Mouse (Mus musculus) myocyte (in vitro differentiated cells): Measurements from ENCODE around the gene Cyp17a1. TPM values are rescaled to one million over a fixed set of nuclear protein-coding genes. Genes with fewer than 3 reads are reported as not detected.
A peak's percentile ranks its signal among the peaks of the same experiment; 100 is the strongest.

Source experiments
- H3K27me3 ChIP-seq: one replicate; pipeline ENCODE4 v1.6.1; 2011; ENCODE audit not compliant: control insufficient read depth, insufficient read depth, insufficient read length
- H3K36me3 ChIP-seq: one replicate; pipeline ENCODE4 v1.6.1; 2011; ENCODE audit not compliant: control insufficient read depth, insufficient read depth
- H3K4me2 ChIP-seq: one replicate; pipeline ENCODE4 v1.6.1; 2011; ENCODE audit warnings: low read depth, control low read depth
- H3K4me3 ChIP-seq: one replicate; pipeline ENCODE4 v1.5.1; 2011; ENCODE audit warnings: mild to moderate bottlenecking, control low read depth, moderate library complexity
- H3K79me2 ChIP-seq: one replicate; pipeline ENCODE4 v1.6.1; 2011; ENCODE audit not compliant: control insufficient read depth, insufficient read depth
- H3ac ChIP-seq: one replicate; pipeline ENCODE4 v1.6.1; 2011; ENCODE audit not compliant: control insufficient read depth, insufficient read length
- CEBPB ChIP-seq: IDR thresholded peaks from 2 replicates; pipeline ENCODE4 v1.6.1; 2011; ENCODE audit warnings: mild to moderate bottlenecking, moderate library complexity; ENCODE audit not compliant: poor library complexity, insufficient read depth, severe bottlenecking
- E2F4 ChIP-seq: IDR thresholded peaks from one replicate; pipeline ENCODE4 v1.6.1; 2011; ENCODE audit warnings: mild to moderate bottlenecking, control low read depth, moderate library complexity; ENCODE audit not compliant: insufficient read depth
- MAX ChIP-seq: IDR thresholded peaks from one replicate; pipeline ENCODE4 v1.6.1; 2011; ENCODE audit warnings: low read depth, mild to moderate bottlenecking, control low read depth
- MYOD1 ChIP-seq, 3 experiments: IDR thresholded peaks; one replicate each; pipeline ENCODE4 v1.6.1; 2011; ENCODE audit warnings: control low read depth in 2 of 3, low read depth in 2 of 3, mild to moderate bottlenecking in 2 of 3, moderate library complexity in 1 of 3; ENCODE audit not compliant: insufficient read length in 2 of 3, control insufficient read depth in 1 of 3
- MYOG ChIP-seq, 3 experiments: IDR thresholded peaks; one replicate each; pipeline ENCODE4 v1.6.1; 2011; ENCODE audit warnings: control low read depth in 2 of 3, low read depth in 2 of 3, mild to moderate bottlenecking in 2 of 3; ENCODE audit not compliant: insufficient read length in 2 of 3, control insufficient read depth in 1 of 3, insufficient read depth in 1 of 3
- POLR2A ChIP-seq: IDR thresholded peaks from one replicate; pipeline ENCODE4 v1.6.1; 2011; ENCODE audit warnings: low read depth, mild to moderate bottlenecking, control low read depth, moderate library complexity; ENCODE audit not compliant: insufficient read length
- POLR2AphosphoS2 ChIP-seq: IDR thresholded peaks from one replicate; pipeline ENCODE4 v1.6.1; 2011; ENCODE audit warnings: low read depth, control low read depth; ENCODE audit not compliant: insufficient read length
- REST ChIP-seq: IDR thresholded peaks from one replicate; pipeline ENCODE4 v1.6.1; 2011; ENCODE audit warnings: mild to moderate bottlenecking, control low read depth, moderate library complexity; ENCODE audit not compliant: insufficient read depth, insufficient read length
- SRF ChIP-seq: IDR thresholded peaks from one replicate; pipeline ENCODE4 v1.6.1; 2011; ENCODE audit warnings: low read depth; ENCODE audit not compliant: control insufficient read depth, insufficient read length
- TCF12 ChIP-seq: IDR thresholded peaks from one replicate; pipeline ENCODE4 v1.6.1; 2011; ENCODE audit warnings: mild to moderate bottlenecking, control low read depth; ENCODE audit not compliant: poor library complexity, insufficient read depth, severe bottlenecking
- TCF3 ChIP-seq: IDR thresholded peaks from one replicate; pipeline ENCODE4 v1.6.1; 2011; ENCODE audit warnings: low read depth, control low read depth; ENCODE audit not compliant: insufficient read length
- USF1 ChIP-seq: IDR thresholded peaks from one replicate; pipeline ENCODE4 v1.6.1; 2011; ENCODE audit warnings: low read depth, mild to moderate bottlenecking, control low read depth, moderate library complexity
- polyA plus RNA-seq: library from polyadenylated mRNA; unstranded; fragments of >200 nt; fragmentation: generic; extraction: Trizol; gene quantifications from one replicate; pipeline ENCODE4 v1.2.1, GENCODE M21; 2012; ENCODE audit warnings: missing spikeins

Cyp17a1 gene
- polyA plus RNA-seq, 1 experiment, result not detected

DNA sequence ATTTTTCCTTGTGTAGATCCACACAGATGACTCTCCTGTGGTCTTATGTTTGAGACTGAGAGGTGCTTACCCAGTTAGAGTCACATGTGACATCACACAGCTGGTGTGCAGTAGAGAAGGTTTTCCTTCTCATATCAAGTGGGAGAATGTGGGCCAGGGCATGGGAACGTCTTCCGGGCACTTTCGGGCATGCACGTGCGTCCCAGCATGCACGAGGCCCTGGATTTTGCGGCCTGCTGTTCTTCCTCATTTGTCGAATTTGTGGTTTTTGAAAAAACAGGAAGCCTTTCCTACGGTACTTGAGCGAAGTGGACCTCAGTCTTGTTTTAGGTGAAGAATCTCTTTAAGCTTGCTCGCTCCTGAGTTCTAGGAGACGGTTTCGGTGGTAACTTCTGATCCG lies 24.4 kb downstream of the Cyp17a1 start:
- no peak for TF ChIP-seq E2F4
- no peak for TF ChIP-seq TCF3
- no peak for TF ChIP-seq CEBPB
- TF ChIP-seq REST, result no peak
- no peak for TF ChIP-seq TCF12
- TF ChIP-seq POLR2AphosphoS2, result no peak
- no peak for TF ChIP-seq USF1
- no peak for TF ChIP-seq POLR2A
- no peak for TF ChIP-seq MYOG (IDR thresholded peaks at IDR 0.05; ENCODE audit: control insufficient read depth in 1 of 3, insufficient read depth in 1 of 3, insufficient read length in 2 of 3, low read depth in 2 of 3)
- TF ChIP-seq SRF, result no peak
- TF ChIP-seq MAX, result no peak
- TF ChIP-seq MYOD1 (IDR thresholded peaks at IDR 0.05; ENCODE audit: control insufficient read depth in 1 of 3, insufficient read length in 2 of 3, low read depth in 2 of 3), result no peak
- Histone ChIP-seq H3ac (no peak overlapping the region), H3K4me2 (no peak overlapping the region), H3K36me3 (peaks cover 10% of the 10 kb centered on the region), H3K79me2 (peaks cover 6% of the 10 kb centered on the region), H3K27me3 (no peaks in the 10 kb centered on the region), H3K4me3 (no peak overlapping the region)

DNA sequence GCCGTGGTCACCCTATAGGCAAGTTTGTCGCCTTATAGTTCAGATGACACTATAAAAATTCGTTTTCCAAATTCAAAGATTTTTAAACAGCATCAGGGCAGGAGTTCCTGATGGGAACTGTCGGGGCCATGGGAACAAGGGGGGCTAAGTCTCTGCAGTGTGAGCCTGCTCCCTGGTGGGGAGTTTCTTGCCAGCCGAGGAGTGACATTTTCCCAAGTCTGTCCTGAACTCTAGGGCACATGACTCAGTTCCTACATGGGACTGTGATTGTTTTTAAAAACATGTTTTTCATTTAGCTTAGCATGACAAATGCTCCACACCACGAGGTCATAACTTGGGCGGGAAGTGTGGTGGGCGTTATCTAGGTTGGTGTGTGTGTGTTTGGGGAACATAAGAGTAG lies 25.1 kb downstream of the Cyp17a1 start:
- Histone ChIP-seq H3K27me3 (no peaks in the 10 kb centered on the region), H3K4me3 (no peak overlapping the region), H3K36me3 (peaks cover 9% of the 10 kb centered on the region), H3K79me2 (peaks cover 13% of the 10 kb centered on the region), H3ac (no peak overlapping the region), H3K4me2 (no peak overlapping the region)
- no peak for TF ChIP-seq MYOD1 (IDR thresholded peaks at IDR 0.05; ENCODE audit: control insufficient read depth in 1 of 3, insufficient read length in 2 of 3, low read depth in 2 of 3)
- TF ChIP-seq E2F4, result no peak
- TF ChIP-seq REST, result no peak
- TF ChIP-seq TCF3, result no peak
- no peak for TF ChIP-seq MAX
- TF ChIP-seq POLR2AphosphoS2, result no peak
- no peak for TF ChIP-seq USF1
- TF ChIP-seq TCF12, result no peak
- TF ChIP-seq CEBPB, result no peak
- no peak for TF ChIP-seq POLR2A

DNA sequence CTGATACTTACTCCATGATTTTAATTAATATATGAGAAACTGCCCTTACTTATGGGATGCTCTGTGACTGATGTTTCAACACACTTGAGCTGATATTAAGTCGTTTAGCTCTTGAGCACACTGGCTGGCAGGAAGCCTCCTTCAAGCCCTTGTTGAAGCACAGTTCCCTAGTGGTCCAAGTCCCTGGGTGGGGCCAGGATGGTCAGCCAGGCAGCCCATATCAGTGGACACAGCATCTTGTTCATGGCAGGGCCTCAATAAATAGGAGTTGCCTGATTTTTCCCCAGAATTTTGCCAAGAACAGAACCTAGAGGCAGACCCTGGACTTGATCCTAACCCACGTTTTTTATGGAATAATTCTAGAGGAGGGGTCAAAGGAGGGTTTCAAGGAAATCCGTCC lies 25.7 kb downstream of the Cyp17a1 start:
- H3K4me3 ChIP-seq, result no peak overlapping the region
- TF ChIP-seq TCF3 (no peak), E2F4 (no peak), TCF12 (no peak), MYOD1 (IDR thresholded peaks at IDR 0.05; ENCODE audit: control insufficient read depth in 1 of 3, insufficient read length in 2 of 3, low read depth in 2 of 3) (no peak), SRF (no peak), REST (no peak)
- no peaks in the 10 kb centered on the region for H3K27me3 ChIP-seq
- peak overlapping the region; percentile 37 for H3K4me2 ChIP-seq
- no peak overlapping the region for H3ac ChIP-seq
- peaks cover 3% of the 10 kb centered on the region for H3K36me3 ChIP-seq
- H3K79me2 ChIP-seq, result peaks cover 13% of the 10 kb centered on the region

DNA sequence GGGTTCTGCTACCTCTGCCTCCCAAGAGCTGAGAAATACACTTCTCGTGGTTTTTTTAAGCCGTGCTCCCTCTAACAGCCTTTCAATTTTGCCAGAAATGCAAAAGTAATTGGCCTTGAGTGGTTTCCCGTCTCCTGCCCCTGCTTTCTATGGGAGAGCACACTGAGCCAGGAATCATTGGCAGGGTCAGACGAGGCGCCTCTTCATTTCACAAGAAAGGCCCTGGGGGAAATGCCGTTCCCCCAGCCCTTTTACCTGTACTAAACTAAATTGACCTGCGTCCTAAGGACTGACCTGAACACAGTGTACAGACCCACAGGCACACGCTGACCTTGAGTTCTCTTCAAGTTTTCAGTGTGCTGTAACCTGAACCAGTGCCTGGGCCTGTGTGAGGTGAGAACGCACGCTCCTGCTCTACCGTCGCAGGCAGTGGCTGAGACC lies 26.9 kb downstream of the Cyp17a1 start:
- H3ac ChIP-seq, result no peak overlapping the region
- H3K4me2 ChIP-seq, result peak overlapping the region; percentile 76
- no peak overlapping the region for H3K4me3 ChIP-seq
- TF ChIP-seq MYOD1 (IDR thresholded peaks at IDR 0.05; ENCODE audit: control insufficient read depth in 1 of 3, insufficient read length in 2 of 3, low read depth in 2 of 3) (peak in 1 of 3 experiments; percentile 22), MYOG (IDR thresholded peaks at IDR 0.05; ENCODE audit: control insufficient read depth in 1 of 3, insufficient read depth in 1 of 3, insufficient read length in 2 of 3, low read depth in 2 of 3) (no peak), E2F4 (no peak)
- H3K36me3 ChIP-seq, result no peaks in the 10 kb centered on the region
- no peaks in the 10 kb centered on the region for H3K27me3 ChIP-seq
- peaks cover 13% of the 10 kb centered on the region for H3K79me2 ChIP-seq

DNA sequence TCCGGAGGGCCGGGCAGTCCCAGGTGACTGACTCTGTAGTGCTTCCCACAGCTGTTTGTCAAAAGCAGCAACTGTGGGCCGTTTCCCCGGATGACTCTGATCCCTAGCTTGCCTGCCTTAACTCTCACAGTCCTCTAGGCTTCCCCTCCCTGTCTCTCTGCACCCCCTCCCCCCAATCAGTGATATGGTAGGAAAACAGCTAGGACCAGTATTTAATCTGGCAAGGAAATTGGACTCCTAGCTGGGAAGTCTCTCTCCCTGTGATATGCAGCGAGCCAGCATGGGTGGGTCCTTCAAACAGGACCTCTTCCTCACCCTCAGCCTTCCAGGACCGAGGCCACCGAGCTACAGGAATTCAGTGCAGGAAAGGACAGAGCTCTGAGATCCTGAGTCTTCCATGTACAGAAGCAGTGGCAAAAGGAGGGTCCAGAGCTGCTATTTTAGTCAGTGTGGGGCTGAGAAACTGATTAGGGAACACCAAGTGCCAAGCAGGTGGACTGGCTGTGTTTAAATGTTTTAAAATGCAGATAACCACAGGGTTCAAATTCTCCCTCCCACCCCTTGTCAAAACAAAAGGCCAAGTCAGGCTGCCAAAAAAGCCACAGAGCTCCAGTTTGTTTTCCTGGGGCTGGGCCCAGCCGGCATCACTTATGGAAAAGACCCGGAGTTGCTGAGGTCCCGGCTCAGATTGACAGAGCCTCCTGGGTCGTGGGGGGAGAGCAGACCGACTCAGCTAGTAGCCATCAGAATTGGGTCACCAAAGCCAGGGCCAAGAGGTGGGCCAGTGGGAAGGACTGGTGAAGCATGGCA lies 28.0 kb downstream of the Cyp17a1 start:
- TF ChIP-seq MYOG (IDR thresholded peaks at IDR 0.05; ENCODE audit: control insufficient read depth in 1 of 3, insufficient read depth in 1 of 3, insufficient read length in 2 of 3, low read depth in 2 of 3) (peak; percentile 57 to 87 (median 66)), POLR2AphosphoS2 (peak; percentile 16), MAX (no peak), MYOD1 (IDR thresholded peaks at IDR 0.05; ENCODE audit: control insufficient read depth in 1 of 3, insufficient read length in 2 of 3, low read depth in 2 of 3) (peak; percentile 41 to 89 (median 87)), E2F4 (no peak), CEBPB (no peak), TCF3 (no peak), REST (no peak), TCF12 (peak; percentile 66), POLR2A (peak; percentile 17)
- Histone ChIP-seq H3K27me3 (no peaks in the 10 kb centered on the region), H3K36me3 (no peaks in the 10 kb centered on the region), H3K4me2 (peak overlapping the region; percentile 76), H3K79me2 (peaks cover 13% of the 10 kb centered on the region), H3ac (no peak overlapping the region), H3K4me3 (no peak overlapping the region)
